Mouse (Mus musculus) spleen, postnatal 0 days (tissue): ENCODE measurements around the gene Plk5. TPM values are rescaled to one million over a fixed set of nuclear protein-coding genes. Genes with fewer than 3 reads are reported as not detected.

Source experiments
- polyA plus RNA-seq: library from polyadenylated mRNA; unstranded; fragments of >200 nt; fragmentation: Nextera tagmentation; extraction: Ambion mirVana; gene quantifications from 2 replicates; pipeline ENCODE4 v1.2.1, GENCODE M21; 2015

Gene Plk5
- 0.12 TPM in 1 of 2 replicates, not detected in the other for polyA plus RNA-seq

GRCm38 (mm10) chr10:80356001-80356682, at the start of gene Plk5:
Gene Plk5 (plus strand): TSS chr10:80356459.

GRCm38 (mm10) chr10:80320340-80320760, 35.9 kb upstream of the Plk5 start, which contains the start of gene 2310011J03Rik:
Gene 2310011J03Rik (minus strand): TSS chr10:80320537.

GRCm38 (mm10) chr10:80329273-80330081, 26.8 kb upstream of the Plk5 start, which contains the start of the genes Pcsk4 and Reep6:
Gene Pcsk4 (minus strand): TSS chr10:80329498.
Gene Reep6 (plus strand): TSS chr10:80329953.

GRCm38 (mm10) chr10:80348244-80348781, 7.9 kb upstream of the Plk5 start, which contains the start of gene Adamtsl5:
Gene Adamtsl5 (minus strand): TSS chr10:80348412.

GRCm38 (mm10) chr10:80387522-80387959, 31.3 kb downstream of the Plk5 start, which contains the start of gene Mex3d:
Gene Mex3d (minus strand): TSS chr10:80387659.

GRCm38 (mm10) chr10:80399191-80399972, 43.1 kb downstream of the Plk5 start, which contains the start of gene Mbd3:
Gene Mbd3 (minus strand): TSS chr10:80399550.

GRCm38 (mm10) chr10:80406684-80407501, 50.6 kb downstream of the Plk5 start, which contains the start of gene Uqcr11:
Gene Uqcr11 (minus strand): TSS chr10:80406830.

Other genes with a start within 250 kb of the Plk5 start
- 27.2 and 28.1 TPM in 2 replicates for gene Stk11, start 240.7 kb upstream of the Plk5 start, polyA plus RNA-seq
- 340 and 357 TPM in 2 replicates for gene Atp5d, start 217.8 kb upstream of the Plk5 start, polyA plus RNA-seq
- gene Cbarp, start 215.6 kb upstream of the Plk5 start, polyA plus RNA-seq, result 0.64 and 1.0 TPM in 2 replicates
- 6.4 and 8.1 TPM in 2 replicates for gene Midn, start 208.2 kb upstream of the Plk5 start, polyA plus RNA-seq
- gene Cirbp, start 190.5 kb upstream of the Plk5 start, polyA plus RNA-seq, result 139 and 157 TPM in 2 replicates
- 11.0 and 12.5 TPM in 2 replicates for gene 1600002K03Rik, start 183.5 kb upstream of the Plk5 start, polyA plus RNA-seq
- 2.0 and 3.0 TPM in 2 replicates for gene Efna2, start 177.0 kb upstream of the Plk5 start, polyA plus RNA-seq
- 34.1 and 39.0 TPM in 2 replicates for gene Mum1, start 130.0 kb upstream of the Plk5 start, polyA plus RNA-seq
- 272 and 282 TPM in 2 replicates for gene Ndufs7, start 107.3 kb upstream of the Plk5 start, polyA plus RNA-seq
- gene Gamt, start 95.4 kb upstream of the Plk5 start, polyA plus RNA-seq, result 6.0 and 8.6 TPM in 2 replicates
- 45.5 and 45.9 TPM in 2 replicates for gene Dazap1, start 95.0 kb upstream of the Plk5 start, polyA plus RNA-seq
- gene Rps15, start 64.0 kb upstream of the Plk5 start, polyA plus RNA-seq, result 877 and 915 TPM in 2 replicates
- 0.12 and 0.13 TPM in 2 replicates for gene Apc2, start 60.5 kb upstream of the Plk5 start, polyA plus RNA-seq
- 51.7 and 54.7 TPM in 2 replicates for gene 2310011J03Rik, start 35.9 kb upstream of the Plk5 start, polyA plus RNA-seq
- 5.2 and 5.4 TPM in 2 replicates for gene Pcsk4, start 27.0 kb upstream of the Plk5 start, polyA plus RNA-seq
- 5.7 and 6.7 TPM in 2 replicates for gene Reep6, start 26.5 kb upstream of the Plk5 start, polyA plus RNA-seq
- gene Adamtsl5, start 8.0 kb upstream of the Plk5 start, polyA plus RNA-seq, result 3.7 and 3.8 TPM in 2 replicates
- 2.8 TPM in 2 replicates for gene Mex3d, start 31.2 kb downstream of the Plk5 start, polyA plus RNA-seq
- 57.4 and 67.9 TPM in 2 replicates for gene Mbd3, start 43.1 kb downstream of the Plk5 start, polyA plus RNA-seq
- 586 and 595 TPM in 2 replicates for gene Uqcr11, start 50.4 kb downstream of the Plk5 start, polyA plus RNA-seq
- gene Tcf3, start 77.2 kb downstream of the Plk5 start, polyA plus RNA-seq, result 82.3 and 82.6 TPM in 2 replicates
- not detected in 2 replicates for gene Onecut3, start 138.4 kb downstream of the Plk5 start, polyA plus RNA-seq
- 0.12 and 0.22 TPM in 2 replicates for gene Atp8b3, start 182.7 kb downstream of the Plk5 start, polyA plus RNA-seq
- 13.4 and 14.4 TPM in 2 replicates for gene Rexo1, start 205.1 kb downstream of the Plk5 start, polyA plus RNA-seq
- 16.4 and 16.8 TPM in 2 replicates for gene Klf16, start 220.9 kb downstream of the Plk5 start, polyA plus RNA-seq
- gene Abhd17a, start 233.9 kb downstream of the Plk5 start, polyA plus RNA-seq, result 69.6 and 77.5 TPM in 2 replicates
- 39.0 and 42.3 TPM in 2 replicates for gene Scamp4, start 246.4 kb downstream of the Plk5 start, polyA plus RNA-seq
- gene Adat3, start 246.4 kb downstream of the Plk5 start, polyA plus RNA-seq, result 5.7 and 6.3 TPM in 2 replicates
- 0.82 and 1.6 TPM in 2 replicates for gene Gm49322, start 249.6 kb downstream of the Plk5 start, polyA plus RNA-seq